9 mouse cellular contexts compared by ENCODE assay signal in genomic region chr9:14608521-14608920, GRCm38 (mm10). TPM values are rescaled to one million over a fixed set of nuclear protein-coding genes. Genes with fewer than 3 reads are reported as not detected.
DNase-seq lines count a peak whose midpoint lies in the region; ATAC-seq and TF ChIP-seq lines count a peak whose summit lies in the region.
"Had no signal": no experiment of that assay in that cellular context is flagged by ENCODE, and none has a peak within 500 bp of the region (broad histone marks: within the 10 kb centered on the region; RNA-seq: fewer than 3 reads in every experiment).

No protein-coding gene starts in this region.

- WGBS in embryonic facial prominence, embryonic 15.5 days: 47% methylated on average over 5 of the region's 5 CpGs

- no peak overlapping the region for H3K4me3 ChIP-seq in left cerebral cortex, adult 2 months
- no peak overlapping the region for H3K4me3 ChIP-seq in embryonic facial prominence, embryonic 15.5 days (replicated peaks)

- H3K4me1 ChIP-seq in embryonic facial prominence, embryonic 15.5 days: peaks cover 57% of the 10 kb centered on the region

- TF ChIP-seq CTCF in left cerebral cortex, adult 2 months (IDR thresholded peaks at IDR 0.05): no peak

- 0 out of 2 replicates have a peak, but pooled peaks cover 4% of the 10 kb centered on the region for H3K36me3 ChIP-seq in embryonic facial prominence, embryonic 15.5 days

- no peak overlapping the region for H3K9ac ChIP-seq in embryonic facial prominence, embryonic 15.5 days

- H3K27me3 ChIP-seq in embryonic facial prominence, embryonic 15.5 days: no peaks in the 10 kb centered on the region

- intact Hi-C loops in left cerebral cortex, postnatal 4 days (cut with DNase I): loop anchor here (2.0 kb wide), 1 partner anchor 20 kb away; no protein-coding TSS in a partner anchor
- intact Hi-C loops in left cerebral cortex, adult 2 months (cut with DNase I): no loop called here

- no peak overlapping the region for H3K27ac ChIP-seq in left cerebral cortex, adult 2 months
- H3K27ac ChIP-seq in embryonic facial prominence, embryonic 15.5 days (replicated peaks): peak overlapping the region; percentile 25; the same call in 1 of the 2 replicates

- no peak overlapping the region for H3K4me2 ChIP-seq in embryonic facial prominence, embryonic 15.5 days (replicated peaks)

- peak; percentile 40 for DNase-seq in left cerebral cortex, postnatal 4 days
- no peak for DNase-seq in left cerebral cortex, adult 2 months (ENCODE audit: extremely low spot score in 1 of 2, low spot score in 2 of 2)
- peak; percentile 50 for DNase-seq in kidney, adult 11 months
- DNase-seq in lung, postnatal 14 days: peak; percentile 51
- DNase-seq in frontal cortex, adult 2 months (ENCODE audit: extremely low spot score in 1 of 2, low spot score in 1 of 2): no peak

- H3K9me3 ChIP-seq in embryonic facial prominence, embryonic 15.5 days (replicated peaks): no peaks in the 10 kb centered on the region

- no peak for ATAC-seq in embryonic facial prominence, embryonic 15.5 days (ENCODE audit: insufficient number of reproducible peaks, low FRiP score, low TSS enrichment, low read depth)
- no peak for ATAC-seq in cerebellum, adult (ENCODE audit: insufficient number of reproducible peaks, low FRiP score, low TSS enrichment)
- no peak for ATAC-seq in frontal cortex, adult (ENCODE audit: low TSS enrichment)

RNA-seq across cellular contexts. Expression of gene Amotl1, which starts 36.3 kb away (rescaled TPM):
- 10 to 100 TPM; 21.6 to 23.4 TPM for total RNA-seq in left cerebral cortex, postnatal 4 days (2021)
- 10 to 100 TPM; 17.6 to 18.8 TPM for total RNA-seq in left cerebral cortex, adult 2 months (2021)
- polyA plus RNA-seq in embryonic facial prominence, embryonic 15.5 days (2015; fragmentation: Nextera tagmentation; extraction: Ambion mirVana): 34.2 and 38.9 TPM in 2 replicates
- polyA plus RNA-seq in frontal cortex, adult 2 months (2012; rRNA removed): 13.7 and 15.1 TPM in 2 replicates
- total RNA-seq: monocyte, adult 5-6 weeks had no signal

Comparison
In these comparisons a context has a peak if more than half of its experiments do, and no peak if none do; other contexts are left out.
1. DNase-seq: peak in left cerebral cortex, postnatal 4 days (single experiment), kidney, adult 11 months (single experiment) and lung, postnatal 14 days (single experiment); none in left cerebral cortex, adult 2 months (0 of 2) and frontal cortex, adult 2 months (0 of 2).